Mouse (Mus musculus): ENCODE results near the gene Slc39a11. TPM values are rescaled to one million over a fixed set of nuclear protein-coding genes. Genes with fewer than 3 reads are reported as not detected.
"Not testable (repeated sequence)": the region's sequence is repeated elsewhere in the genome, so short reads cannot be mapped to it uniquely, and the experiment has no call there.

Gene Slc39a11
- total RNA-seq, 1 experiment from 2014 or later: 26.6 TPM

DNA sequence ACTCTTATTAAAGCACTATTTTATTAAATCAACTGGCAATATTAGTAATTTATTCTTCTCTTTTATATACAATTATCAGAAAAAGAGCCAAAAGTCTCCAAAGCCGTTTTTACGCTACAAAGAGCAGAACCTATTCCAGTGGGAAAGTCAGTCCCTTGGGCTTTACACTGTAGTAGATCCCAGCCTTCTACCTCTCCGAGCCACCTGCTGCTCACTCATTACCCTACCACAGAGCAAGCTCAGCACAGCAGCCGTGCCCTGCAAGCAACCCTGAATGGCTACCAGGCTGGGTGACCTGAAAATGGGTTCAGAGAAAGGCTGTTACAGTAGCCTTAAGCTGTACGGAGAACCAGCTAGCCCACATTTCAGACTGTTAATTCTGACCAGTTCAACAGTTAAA is 24.7 kb upstream of the Slc39a11 start:
- no peak for ATAC-seq (replicated peaks in 1 of 2; ENCODE audit: insufficient read depth in 1 of 2, low FRiP score in 2 of 2, low TSS enrichment in 1 of 2, low read depth in 1 of 2, poor library complexity in 2 of 2, severe bottlenecking in 2 of 2)

DNA sequence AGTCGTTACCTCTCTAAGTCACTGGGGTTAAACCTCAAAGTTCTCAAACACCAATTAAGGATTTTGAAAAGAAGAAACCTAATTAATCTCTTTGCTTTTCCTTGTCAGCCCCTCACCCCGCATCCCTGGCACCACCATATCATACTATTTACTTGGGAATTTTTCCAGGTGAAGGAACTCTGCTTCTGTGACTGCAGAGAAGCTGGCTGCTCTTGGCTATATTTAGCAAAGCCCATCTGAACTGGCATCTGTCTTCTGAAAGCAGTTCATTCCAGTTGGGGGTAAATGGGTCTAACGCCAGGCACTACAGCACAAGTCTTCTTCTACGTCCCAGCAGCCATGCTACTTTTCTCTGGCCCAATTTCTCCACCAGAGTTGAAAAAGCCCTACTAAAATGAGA is 23.7 kb upstream of the Slc39a11 start:
- ATAC-seq (replicated peaks in 1 of 2; ENCODE audit: insufficient read depth in 1 of 2, low FRiP score in 2 of 2, low TSS enrichment in 1 of 2, low read depth in 1 of 2, poor library complexity in 2 of 2, severe bottlenecking in 2 of 2): no peak

DNA sequence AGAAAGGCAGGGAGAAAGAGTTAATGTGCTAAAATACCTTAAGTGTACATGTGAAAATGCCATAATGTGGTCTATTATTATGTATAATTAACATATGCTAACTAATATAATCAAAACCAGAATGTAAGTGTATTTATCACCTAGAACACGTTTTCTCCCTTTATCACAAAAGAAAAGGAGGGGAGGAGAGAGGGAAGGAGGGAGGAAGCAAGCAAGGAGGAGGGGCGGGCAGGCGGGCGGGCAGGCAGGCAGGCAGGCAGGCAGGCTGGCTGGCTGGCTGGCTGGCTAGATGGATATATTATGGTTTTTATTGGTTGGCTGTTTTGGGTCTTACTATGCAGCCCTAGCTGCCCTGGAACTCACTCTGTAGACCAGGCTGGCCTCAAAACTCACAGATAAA is 19.8 kb upstream of the Slc39a11 start:
- ATAC-seq (replicated peaks in 1 of 2; ENCODE audit: insufficient read depth in 1 of 2, low FRiP score in 2 of 2, low TSS enrichment in 1 of 2, low read depth in 1 of 2, poor library complexity in 2 of 2, severe bottlenecking in 2 of 2): no peak

DNA sequence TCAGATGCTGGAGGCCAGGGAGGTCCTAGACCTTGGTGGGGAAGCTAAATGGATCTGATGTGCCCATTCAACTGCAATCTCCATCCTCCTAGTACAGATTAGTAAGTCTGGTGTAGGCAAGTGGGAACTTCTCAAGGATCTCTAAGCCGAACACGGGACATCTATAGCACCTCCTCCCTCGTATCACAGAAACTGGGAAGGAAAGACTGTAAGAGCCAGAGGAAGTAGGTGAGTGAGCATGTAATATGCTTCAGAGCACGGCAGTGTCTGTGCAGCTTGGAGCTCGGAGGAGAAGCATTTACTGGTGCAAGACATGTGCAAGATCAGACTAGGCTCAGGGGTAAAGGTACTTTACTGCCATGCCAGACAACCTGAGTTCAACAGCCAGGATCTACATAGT is 19.0 kb upstream of the Slc39a11 start:
- ATAC-seq (replicated peaks in 1 of 2; ENCODE audit: insufficient read depth in 1 of 2, low FRiP score in 2 of 2, low TSS enrichment in 1 of 2, low read depth in 1 of 2, poor library complexity in 2 of 2, severe bottlenecking in 2 of 2): no peak

DNA sequence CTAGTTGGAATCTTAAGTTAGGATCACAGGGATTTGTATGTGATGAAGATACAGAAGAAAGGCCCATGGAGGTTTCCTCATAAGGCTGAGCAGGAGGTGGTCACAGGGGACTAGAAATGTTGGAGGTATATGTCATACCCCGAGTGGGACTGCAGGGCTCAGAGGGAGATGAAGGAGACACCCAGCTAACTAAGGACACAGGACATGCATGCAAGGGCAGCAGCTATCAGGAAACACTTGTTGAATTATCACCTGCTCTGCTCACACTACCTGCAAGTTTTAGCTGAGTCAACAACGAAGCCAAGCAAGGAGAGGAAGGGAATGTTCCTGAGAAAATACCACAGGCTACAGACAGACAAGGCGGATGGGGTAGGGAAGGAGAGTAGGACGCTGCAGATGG is 17.8 kb upstream of the Slc39a11 start:
- no peak for ATAC-seq (replicated peaks in 1 of 2; ENCODE audit: insufficient read depth in 1 of 2, low FRiP score in 2 of 2, low TSS enrichment in 1 of 2, low read depth in 1 of 2, poor library complexity in 2 of 2, severe bottlenecking in 2 of 2)

DNA sequence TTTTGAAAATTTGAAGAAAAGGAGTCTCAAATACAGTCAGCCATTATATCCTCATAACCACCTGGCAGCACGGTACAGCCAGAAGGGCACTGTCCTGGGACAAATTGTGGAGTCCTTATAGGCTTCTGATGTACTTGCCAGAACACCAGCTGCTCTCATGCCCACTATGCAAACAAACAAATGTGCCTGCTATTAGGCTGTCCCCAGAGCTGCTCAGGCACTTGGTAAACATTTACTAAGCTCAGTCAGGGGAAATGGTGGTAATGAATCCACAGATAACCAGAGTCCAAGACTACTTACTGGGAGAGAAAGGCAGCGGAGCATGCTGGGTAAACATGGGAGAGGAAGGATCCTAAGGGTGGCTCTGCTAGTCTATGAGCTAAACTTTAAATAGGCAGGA is 17.2 kb upstream of the Slc39a11 start:
- no peak for ATAC-seq (replicated peaks in 1 of 2; ENCODE audit: insufficient read depth in 1 of 2, low FRiP score in 2 of 2, low TSS enrichment in 1 of 2, low read depth in 1 of 2, poor library complexity in 2 of 2, severe bottlenecking in 2 of 2)

DNA sequence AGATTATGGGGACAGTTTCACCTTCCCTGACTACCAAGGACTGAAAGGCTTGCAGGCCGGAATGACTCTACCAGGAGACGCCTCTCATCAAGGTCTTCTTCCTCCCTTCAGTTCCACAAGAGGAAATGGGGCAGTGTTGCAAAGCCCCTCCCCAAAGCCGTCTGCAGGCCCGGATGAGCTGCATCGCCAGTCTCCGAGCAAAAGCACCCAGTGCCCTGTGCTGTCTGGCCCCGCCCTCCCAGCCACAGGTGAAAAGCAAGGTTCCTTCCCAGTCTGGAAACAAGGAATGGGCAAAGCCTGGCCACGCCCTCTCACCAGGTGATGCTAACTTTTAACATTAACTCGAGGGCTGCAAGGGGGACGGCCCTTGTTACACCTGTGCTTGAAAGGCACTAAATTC is 16.8 kb upstream of the Slc39a11 start:
- ATAC-seq (replicated peaks in 1 of 2; ENCODE audit: insufficient read depth in 1 of 2, low FRiP score in 2 of 2, low TSS enrichment in 1 of 2, low read depth in 1 of 2, poor library complexity in 2 of 2, severe bottlenecking in 2 of 2): no peak; a peak in 1 of 4 replicates

DNA sequence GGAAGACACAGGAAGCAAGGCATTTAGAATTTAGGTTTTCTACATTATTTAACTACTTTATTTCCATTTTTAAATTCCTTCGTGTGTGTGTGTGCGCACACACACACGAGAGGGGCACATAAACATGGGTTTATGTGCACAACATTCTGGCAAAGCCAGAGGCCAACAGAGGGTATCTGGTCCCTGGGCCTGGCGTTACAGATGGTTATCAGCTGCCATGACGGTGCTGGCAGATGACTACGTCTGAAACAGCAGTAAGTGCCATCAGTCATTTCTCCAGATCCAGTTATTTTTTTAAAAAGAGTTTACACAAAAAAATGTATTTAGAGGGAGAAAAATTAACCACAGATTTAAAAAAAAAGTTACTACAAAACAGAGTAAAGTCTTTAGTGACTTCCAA is 16.3 kb upstream of the Slc39a11 start:
- ATAC-seq (replicated peaks in 1 of 2; ENCODE audit: insufficient read depth in 1 of 2, low FRiP score in 2 of 2, low TSS enrichment in 1 of 2, low read depth in 1 of 2, poor library complexity in 2 of 2, severe bottlenecking in 2 of 2): no peak

DNA sequence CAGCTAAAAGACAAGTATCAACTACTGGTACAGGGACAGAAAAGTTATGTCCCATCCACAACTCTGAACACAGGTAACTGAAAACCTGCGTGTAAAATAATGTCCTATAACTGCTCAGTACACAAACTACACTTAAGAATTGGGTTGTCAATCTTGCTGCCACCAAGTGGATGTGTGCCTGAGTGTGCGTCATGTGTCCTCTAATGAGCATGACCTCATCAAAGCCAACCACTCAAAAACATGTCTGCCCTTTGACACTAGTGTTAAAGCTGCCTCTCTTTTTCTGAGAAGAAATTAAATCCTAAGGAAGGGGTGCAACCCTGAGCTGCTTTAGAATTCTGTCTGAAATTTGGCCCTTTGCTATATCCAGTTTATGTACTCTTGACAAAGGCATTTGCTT is 14.4 kb upstream of the Slc39a11 start:
- no peak for ATAC-seq (replicated peaks in 1 of 2; ENCODE audit: insufficient read depth in 1 of 2, low FRiP score in 2 of 2, low TSS enrichment in 1 of 2, low read depth in 1 of 2, poor library complexity in 2 of 2, severe bottlenecking in 2 of 2)

DNA sequence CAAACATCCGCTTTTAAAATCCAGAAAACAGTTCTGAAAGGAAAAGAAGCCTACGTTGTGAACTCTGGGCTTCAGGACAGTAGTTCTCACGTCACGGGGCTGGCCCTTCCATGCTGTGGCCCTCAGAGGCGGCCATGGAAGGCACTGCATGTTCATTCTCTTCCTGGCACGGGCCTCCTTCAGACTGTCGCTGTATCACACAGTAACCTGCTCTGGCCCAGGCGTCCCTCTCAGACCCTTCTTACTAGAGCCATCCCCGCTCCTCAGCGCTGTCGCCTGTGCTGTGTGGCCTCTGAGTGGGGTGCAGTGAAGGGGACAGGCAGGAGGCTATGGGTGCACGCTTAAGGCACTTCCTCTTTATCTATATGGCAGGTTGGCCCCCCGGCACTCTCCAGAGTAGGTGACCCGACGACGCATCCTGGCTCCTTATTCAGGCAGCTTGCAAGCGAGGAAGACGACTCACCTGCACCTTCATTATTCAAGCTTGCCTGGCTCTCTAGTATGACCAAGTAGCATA is 12.0 kb upstream of the Slc39a11 start:
- ATAC-seq (replicated peaks in 1 of 2; ENCODE audit: insufficient read depth in 1 of 2, low FRiP score in 2 of 2, low TSS enrichment in 1 of 2, low read depth in 1 of 2, poor library complexity in 2 of 2, severe bottlenecking in 2 of 2): no peak

DNA sequence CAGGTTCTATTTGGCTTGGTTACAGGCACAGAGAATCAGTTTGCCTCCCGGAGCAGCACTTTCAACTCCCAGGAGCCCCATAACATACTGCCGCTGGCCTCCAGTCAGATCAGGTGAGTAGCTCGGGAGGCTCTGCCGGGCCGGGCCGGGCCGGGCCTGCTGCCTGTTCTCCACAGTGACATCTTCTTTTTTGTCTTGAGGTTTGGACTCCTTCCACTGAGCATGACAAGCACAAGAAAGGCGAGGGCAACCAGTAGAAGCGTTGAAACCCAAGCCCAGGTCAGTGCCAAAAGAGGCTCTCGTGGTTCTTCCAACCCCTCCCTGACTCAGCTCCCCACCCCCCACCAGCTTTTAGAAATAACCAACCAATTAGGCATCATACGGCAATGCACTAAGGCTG is 11.1 kb upstream of the Slc39a11 start:
- peak; percentile 75 to 78 for ATAC-seq (replicated peaks in 1 of 2; ENCODE audit: insufficient read depth in 1 of 2, low FRiP score in 2 of 2, low TSS enrichment in 1 of 2, low read depth in 1 of 2, poor library complexity in 2 of 2, severe bottlenecking in 2 of 2)

DNA sequence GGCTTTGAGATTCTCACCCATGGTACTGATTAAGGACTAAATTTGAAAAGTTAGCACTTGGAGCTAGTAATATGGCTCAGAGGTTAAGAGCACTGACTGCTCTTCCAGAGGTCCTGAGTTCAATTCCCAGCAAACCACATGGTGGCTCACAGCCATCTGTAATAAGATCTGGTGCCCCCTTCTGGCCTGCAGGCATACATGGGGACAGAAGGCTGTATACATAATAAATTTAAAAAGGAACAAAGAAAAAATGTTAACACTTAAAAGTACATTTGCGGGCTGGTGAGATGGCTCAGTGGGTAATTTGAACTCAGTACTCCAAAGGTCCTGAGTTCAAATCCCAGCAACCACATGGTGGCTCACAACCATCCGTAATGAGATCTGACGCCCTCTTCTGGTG is 10.3 kb upstream of the Slc39a11 start:
- ATAC-seq (replicated peaks in 1 of 2; ENCODE audit: insufficient read depth in 1 of 2, low FRiP score in 2 of 2, low TSS enrichment in 1 of 2, low read depth in 1 of 2, poor library complexity in 2 of 2, severe bottlenecking in 2 of 2): not testable (repeated sequence)

DNA sequence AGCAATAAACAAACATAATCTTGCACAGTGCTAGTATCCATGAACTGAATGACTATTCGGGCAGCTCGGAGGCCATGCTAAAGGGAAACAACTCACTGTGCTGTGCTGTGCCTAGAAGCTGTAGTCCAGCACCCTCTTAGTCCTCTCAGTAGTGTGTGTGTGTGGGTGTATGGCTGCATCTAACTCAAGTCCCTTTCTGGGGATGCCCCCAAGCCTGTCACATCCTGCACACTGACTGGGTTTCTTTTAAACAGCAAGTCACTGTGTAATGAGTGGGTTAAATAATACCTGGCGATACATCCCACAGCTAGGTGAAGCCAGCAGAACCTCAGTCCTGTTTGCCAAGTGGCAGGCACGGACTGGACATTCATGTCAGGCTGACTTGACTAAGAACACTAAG is 8.9 kb upstream of the Slc39a11 start:
- no peak for ATAC-seq (replicated peaks in 1 of 2; ENCODE audit: insufficient read depth in 1 of 2, low FRiP score in 2 of 2, low TSS enrichment in 1 of 2, low read depth in 1 of 2, poor library complexity in 2 of 2, severe bottlenecking in 2 of 2)

DNA sequence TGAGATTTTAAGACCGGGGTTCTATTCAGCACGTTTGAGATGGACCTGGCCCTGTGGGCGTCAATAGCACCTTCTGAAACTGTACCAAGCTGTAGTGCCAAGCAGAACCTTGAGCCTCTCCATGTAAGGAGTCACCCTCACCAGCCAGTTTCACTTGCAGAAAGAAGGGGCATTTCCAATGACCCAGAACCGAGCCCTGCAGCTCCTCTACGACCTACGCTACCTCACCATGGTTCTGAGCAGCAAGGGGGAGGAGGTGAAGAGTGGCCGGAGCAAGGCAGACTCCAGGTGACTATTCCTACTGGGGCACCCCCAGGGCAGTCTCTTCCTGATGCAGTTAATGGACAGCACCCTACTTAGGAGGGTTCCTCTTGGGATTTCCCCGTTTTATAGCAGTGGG is 8.4 kb upstream of the Slc39a11 start:
- no peak for ATAC-seq (replicated peaks in 1 of 2; ENCODE audit: insufficient read depth in 1 of 2, low FRiP score in 2 of 2, low TSS enrichment in 1 of 2, low read depth in 1 of 2, poor library complexity in 2 of 2, severe bottlenecking in 2 of 2)

DNA sequence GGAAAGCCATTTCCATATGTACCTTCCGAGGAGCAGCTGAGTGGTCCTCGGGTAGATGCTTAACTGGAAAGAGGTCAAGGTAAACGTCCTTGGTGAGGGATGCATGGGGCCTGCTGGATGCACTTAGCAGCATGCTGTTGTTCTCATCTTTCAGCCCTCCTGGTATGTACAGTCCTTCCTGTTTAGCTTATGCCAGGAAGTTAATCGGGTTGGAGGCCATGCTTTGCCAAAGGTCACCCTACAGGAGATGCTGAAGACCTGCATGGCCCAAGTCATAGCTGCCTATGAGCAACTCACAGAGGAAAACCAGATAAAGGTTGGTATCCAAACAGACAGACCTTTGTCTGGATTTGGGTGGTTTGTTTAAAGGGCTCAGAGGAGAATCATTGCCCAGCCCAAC is 7.3 kb upstream of the Slc39a11 start:
- ATAC-seq (replicated peaks in 1 of 2; ENCODE audit: insufficient read depth in 1 of 2, low FRiP score in 2 of 2, low TSS enrichment in 1 of 2, low read depth in 1 of 2, poor library complexity in 2 of 2, severe bottlenecking in 2 of 2): no peak

DNA sequence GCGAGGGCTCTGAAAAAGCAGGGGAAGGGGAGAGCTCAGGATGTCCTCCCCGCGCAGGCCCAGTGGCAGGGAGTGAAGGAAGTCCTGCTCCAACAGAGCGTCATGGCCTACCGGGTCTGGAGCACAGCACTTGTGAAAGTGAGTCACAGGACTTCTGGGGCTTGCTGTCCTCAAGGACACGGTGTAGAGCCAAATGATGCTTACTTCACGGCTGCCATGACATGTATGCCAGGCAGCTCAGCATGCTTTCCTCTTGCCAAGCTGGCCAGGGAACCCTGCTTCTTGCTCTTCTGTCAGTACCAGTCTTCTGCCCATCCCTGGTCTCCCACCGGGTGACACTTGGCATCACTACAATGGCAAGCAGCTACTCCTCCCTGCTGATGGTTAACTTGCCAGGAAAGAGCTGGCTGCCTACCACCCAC is 6.6 kb upstream of the Slc39a11 start:
- ATAC-seq (replicated peaks in 1 of 2; ENCODE audit: insufficient read depth in 1 of 2, low FRiP score in 2 of 2, low TSS enrichment in 1 of 2, low read depth in 1 of 2, poor library complexity in 2 of 2, severe bottlenecking in 2 of 2): no peak

DNA sequence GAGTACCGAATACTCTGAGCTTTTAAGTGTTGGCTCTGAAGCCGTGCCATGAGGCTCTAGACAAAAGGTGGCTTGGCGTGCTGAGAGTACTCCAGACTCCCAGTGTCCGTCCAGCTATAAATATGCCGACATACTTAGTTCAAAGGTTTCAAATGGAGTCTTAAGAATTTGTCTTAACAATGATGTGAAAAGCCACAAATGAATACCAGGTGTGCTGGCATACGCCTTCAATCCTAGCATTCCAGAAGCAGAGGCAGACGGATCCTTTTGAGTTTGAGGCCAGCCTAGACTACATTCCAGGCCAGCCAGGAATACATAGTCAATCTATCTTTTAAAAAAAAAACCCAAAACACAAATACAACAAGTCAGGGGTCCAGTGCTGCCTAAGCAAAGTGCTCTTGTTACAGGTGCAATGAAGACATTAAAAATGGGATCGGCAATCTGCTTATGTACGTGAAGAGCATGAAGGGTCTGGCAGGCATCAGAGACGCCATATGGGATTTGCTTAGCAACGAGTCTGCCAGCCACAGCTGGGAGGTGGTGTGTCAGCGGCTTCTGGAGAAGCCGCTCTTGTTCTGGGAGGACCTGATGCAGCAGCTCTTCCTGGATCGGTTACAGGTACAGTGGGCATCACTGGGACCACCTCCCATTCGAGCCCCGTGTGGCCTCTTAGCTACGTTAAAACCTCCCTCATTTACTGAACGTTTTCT is 4.8 kb upstream of the Slc39a11 start:
- ATAC-seq (replicated peaks in 1 of 2; ENCODE audit: insufficient read depth in 1 of 2, low FRiP score in 2 of 2, low TSS enrichment in 1 of 2, low read depth in 1 of 2, poor library complexity in 2 of 2, severe bottlenecking in 2 of 2): no peak

DNA sequence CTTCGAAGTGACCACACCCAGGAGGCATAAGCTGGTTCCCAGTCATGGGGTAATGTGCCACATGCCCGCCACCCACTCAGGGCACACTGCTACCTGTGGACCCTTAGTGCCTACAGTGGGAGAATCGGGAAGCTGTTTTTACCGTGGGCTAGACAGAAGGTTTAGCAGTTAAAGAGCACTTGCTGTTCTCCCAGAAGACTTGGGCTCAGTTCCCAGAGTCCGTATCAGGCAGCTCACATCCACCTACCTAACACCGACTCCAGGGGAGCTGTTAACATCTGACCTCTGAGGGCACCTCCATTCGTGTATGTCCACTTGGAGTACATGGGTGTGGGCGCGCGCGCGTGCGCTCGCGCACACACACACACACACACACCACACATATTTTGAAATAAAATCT is 4.2 kb upstream of the Slc39a11 start:
- no peak for ATAC-seq (replicated peaks in 1 of 2; ENCODE audit: insufficient read depth in 1 of 2, low FRiP score in 2 of 2, low TSS enrichment in 1 of 2, low read depth in 1 of 2, poor library complexity in 2 of 2, severe bottlenecking in 2 of 2)

DNA sequence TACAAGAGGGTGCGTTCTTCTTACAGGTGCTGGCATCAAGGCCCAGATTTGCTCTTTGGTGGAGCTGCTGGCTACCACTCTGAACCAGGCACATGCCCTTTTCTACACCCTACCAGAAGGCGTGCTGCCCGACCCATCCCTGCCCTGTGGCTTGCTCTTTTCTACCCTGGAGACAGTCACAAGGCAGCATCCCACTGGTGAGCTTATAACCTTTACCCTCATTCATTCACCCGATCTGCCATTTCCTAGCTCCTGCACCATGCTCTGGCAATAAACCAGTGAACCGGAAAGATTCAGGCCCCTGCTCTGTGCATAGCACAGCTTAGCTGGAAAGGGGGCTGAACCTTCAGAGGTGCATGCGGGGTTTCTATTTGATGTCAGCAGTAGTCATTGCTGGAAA is 2.6 kb upstream of the Slc39a11 start:
- ATAC-seq (replicated peaks in 1 of 2; ENCODE audit: insufficient read depth in 1 of 2, low FRiP score in 2 of 2, low TSS enrichment in 1 of 2, low read depth in 1 of 2, poor library complexity in 2 of 2, severe bottlenecking in 2 of 2): no peak

Measured in hematopoietic stem cell, adult 5-6 weeks (primary cell).